Mouse (Mus musculus) neural tube, embryonic 13.5 days (tissue): Measurements from ENCODE around the gene Sephs2. TPM values are rescaled to one million over a fixed set of nuclear protein-coding genes. Genes with fewer than 3 reads are reported as not detected.
A peak's percentile ranks its signal among the peaks of the same experiment; 100 is the strongest.

Experiments
- ATAC-seq: fragments of 200-750 bp; cut with Nextera tagmentation; 2 replicates; pipeline ENCODE4 v1.8.0; 2017; ENCODE audit warnings: low read depth, mild to moderate bottlenecking, moderate TSS enrichment, moderate library complexity
- H3K27ac ChIP-seq: fragments of 300-500 bp; sonication (generic); replicated peaks from 2 replicates; pipeline ENCODE4 v1.5.1; 2015; ENCODE audit warnings: moderate library complexity, mild to moderate bottlenecking, inconsistent platforms
- H3K27me3 ChIP-seq: fragments of 300-500 bp; sonication (generic); 2 replicates; pipeline ENCODE4 v1.6.1; 2015; ENCODE audit warnings: mild to moderate bottlenecking, inconsistent platforms
- H3K36me3 ChIP-seq: fragments of 300-500 bp; sonication (generic); 2 replicates; pipeline ENCODE4 v1.6.1; 2015; ENCODE audit warnings: mild to moderate bottlenecking, inconsistent platforms
- H3K4me1 ChIP-seq: fragments of 300-500 bp; sonication (generic); replicated peaks from 2 replicates; pipeline ENCODE4 v1.6.1; 2015; ENCODE audit warnings: inconsistent platforms
- H3K4me2 ChIP-seq: fragments of 300-500 bp; sonication (generic); 2 replicates; pipeline ENCODE4 v1.6.1; 2015; ENCODE audit warnings: inconsistent platforms, mild to moderate bottlenecking, moderate library complexity
- H3K4me3 ChIP-seq: fragments of 300-500 bp; sonication (generic); 2 replicates; pipeline ENCODE4 v1.5.1; 2015; ENCODE audit warnings: mild to moderate bottlenecking, inconsistent platforms
- H3K9ac ChIP-seq: fragments of 300-500 bp; sonication (generic); 2 replicates; pipeline ENCODE4 v1.6.1; 2015; ENCODE audit warnings: moderate library complexity, mild to moderate bottlenecking, inconsistent platforms
- H3K9me3 ChIP-seq: fragments of 300-500 bp; sonication (generic); 2 replicates; pipeline ENCODE4 v1.6.1; 2016; ENCODE audit warnings: inconsistent platforms
- WGBS: fragments of 180-500 bp; shearing (Covaris S2); methylation state at CpG from one replicate; pipeline ENCODE4 v1.1.7; 2015; 5-methylcytosine and 5-hydroxymethylcytosine counted together
- polyA plus RNA-seq: library from polyadenylated mRNA; unstranded; fragments of >200 nt; fragmentation: Nextera tagmentation; extraction: Ambion mirVana; gene quantifications from 2 replicates; pipeline ENCODE4 v1.2.1, GENCODE M21; 2015

Gene Sephs2
- polyA plus RNA-seq, 1 experiment from 2014 or later = 61.4 TPM

DNA sequence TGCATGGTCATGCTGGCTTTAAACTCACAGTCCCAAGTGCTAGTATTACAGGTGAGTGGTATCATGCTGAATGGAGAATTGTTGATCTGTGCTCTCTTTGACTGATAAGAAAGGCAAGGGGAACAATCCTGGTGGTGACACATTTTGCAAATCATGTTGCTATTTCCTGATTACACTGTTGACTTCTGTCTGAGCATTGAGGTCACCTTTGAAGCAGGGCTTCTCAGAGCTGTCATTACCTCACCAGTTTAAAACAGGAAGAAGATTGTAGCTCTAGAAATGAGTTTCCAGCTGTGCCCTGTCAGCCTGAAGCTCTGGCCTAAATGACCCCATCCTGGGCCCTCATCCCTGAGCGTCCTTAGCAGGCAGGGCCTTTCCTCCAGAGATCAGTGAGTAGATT is 14.1 kb upstream of the Sephs2 start:
- Histone ChIP-seq H3K9me3 (peaks cover 15% of the 10 kb centered on the region), H3K36me3 (no peaks in the 10 kb centered on the region), H3K4me2 (no peak overlapping the region), H3K4me3 (no peak overlapping the region), H3K4me1 (no peaks in the 10 kb centered on the region), H3K27me3 (no peaks in the 10 kb centered on the region), H3K27ac (no peak overlapping the region), H3K9ac (no peak overlapping the region)
- no peak for ATAC-seq
- WGBS = 71% methylated on average over 1 of the region's 1 CpGs

DNA sequence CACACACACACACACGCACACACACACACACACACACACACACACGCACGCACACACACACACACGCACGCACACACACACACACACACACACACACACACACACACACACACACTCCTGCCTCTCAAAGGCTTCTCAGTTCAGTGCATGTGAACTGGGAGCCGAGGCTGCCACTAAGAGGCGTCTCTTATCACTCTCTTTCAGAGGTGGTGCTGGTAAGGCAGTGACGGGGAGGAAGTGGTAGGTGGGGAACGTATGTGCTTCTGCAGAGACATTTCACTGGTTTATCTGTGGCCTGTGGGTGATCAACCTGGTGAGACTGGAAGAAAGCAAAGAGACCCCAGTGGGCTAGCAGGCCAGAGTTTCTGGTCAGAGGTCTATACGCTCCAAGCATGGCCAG is 11.3 kb upstream of the Sephs2 start:
- H3K4me1 ChIP-seq = no peaks in the 10 kb centered on the region
- H3K27ac ChIP-seq = no peak overlapping the region
- no peak overlapping the region for H3K4me3 ChIP-seq
- no peak overlapping the region for H3K9ac ChIP-seq
- 80% methylated on average over 8 of the region's 10 CpGs for WGBS
- H3K4me2 ChIP-seq = no peak overlapping the region
- no peaks in the 10 kb centered on the region for H3K27me3 ChIP-seq
- no peak for ATAC-seq
- no peaks in the 10 kb centered on the region for H3K36me3 ChIP-seq
- H3K9me3 ChIP-seq = peaks cover 15% of the 10 kb centered on the region

DNA sequence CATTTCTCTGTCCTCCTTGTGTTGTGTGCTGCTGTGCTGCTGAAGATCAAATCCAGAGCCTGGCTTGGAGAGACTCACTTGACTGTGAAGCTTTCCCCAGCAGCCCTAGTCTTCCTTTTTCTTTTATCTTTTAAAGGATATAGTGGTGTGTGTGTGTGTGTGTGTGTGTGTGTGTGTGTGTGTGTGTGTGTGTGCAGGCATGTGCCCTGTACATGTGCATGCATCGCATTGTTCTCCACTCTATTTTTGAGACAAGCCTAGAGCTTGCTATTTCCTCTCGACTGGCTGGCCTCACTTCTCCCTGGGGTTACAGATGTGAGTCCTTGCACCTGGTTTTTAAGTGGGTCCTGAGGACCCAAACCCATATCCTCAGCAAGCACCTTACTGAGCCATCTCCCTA is 8.3 kb upstream of the Sephs2 start:
- Histone ChIP-seq H3K4me3 (no peak overlapping the region), H3K27ac (no peak overlapping the region), H3K9ac (no peak overlapping the region), H3K4me2 (no peak overlapping the region), H3K4me1 (no peaks in the 10 kb centered on the region), H3K36me3 (no peaks in the 10 kb centered on the region), H3K27me3 (no peaks in the 10 kb centered on the region), H3K9me3 (peaks cover 4% of the 10 kb centered on the region; the same call in 1 of the 2 replicates)
- 85% methylated on average over 2 of the region's 2 CpGs for WGBS
- no peak for ATAC-seq

DNA sequence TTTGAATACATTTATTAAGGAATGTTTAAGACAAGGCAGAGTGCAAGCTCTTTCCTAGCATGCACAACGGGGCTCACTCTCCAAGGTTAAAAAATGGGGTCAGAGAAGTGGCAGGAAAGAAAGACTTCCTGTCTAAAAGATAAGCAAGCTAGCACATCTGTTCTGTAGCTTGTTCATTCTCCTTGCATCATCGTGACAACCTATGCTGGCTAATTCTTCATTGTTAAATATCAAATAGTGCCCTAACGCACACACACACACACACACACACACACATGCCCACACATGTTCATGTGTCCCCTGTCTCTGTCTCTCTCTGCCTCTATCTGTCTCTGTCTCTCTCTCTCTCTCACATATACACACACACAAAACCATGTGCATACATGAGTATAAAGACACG is 7.3 kb upstream of the Sephs2 start:
- ATAC-seq = no peak

DNA sequence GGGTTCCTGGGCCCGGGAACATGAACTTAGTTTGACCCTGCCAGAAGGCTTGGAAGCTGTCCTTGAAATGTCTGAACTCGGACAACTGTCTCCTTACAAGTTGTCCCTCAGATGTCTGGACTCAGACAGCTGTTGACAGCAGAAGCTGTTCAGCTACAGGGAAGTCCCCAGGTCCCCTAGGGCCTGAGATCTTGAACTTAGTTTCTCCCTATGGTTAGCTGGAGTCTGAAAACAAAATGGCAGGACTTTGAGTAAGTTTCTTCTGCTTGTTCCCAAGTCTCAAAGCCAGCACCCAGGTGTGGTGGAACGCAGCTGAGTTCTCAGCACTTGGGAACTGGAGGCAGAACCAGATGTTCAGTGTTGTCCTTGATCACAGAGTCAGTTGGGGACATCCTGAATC is 6.2 kb upstream of the Sephs2 start:
- Histone ChIP-seq H3K27me3 (no peaks in the 10 kb centered on the region), H3K36me3 (no peaks in the 10 kb centered on the region), H3K9ac (no peak overlapping the region), H3K4me3 (no peak overlapping the region), H3K9me3 (no peaks in the 10 kb centered on the region), H3K4me1 (no peaks in the 10 kb centered on the region), H3K4me2 (no peak overlapping the region), H3K27ac (no peak overlapping the region)
- ATAC-seq = no peak
- 76% methylated on average over 3 of the region's 3 CpGs for WGBS

More for the DNA sequence above, 7.3 kb upstream of the Sephs2 start:
- Histone ChIP-seq H3K4me2 (no peak overlapping the region), H3K27ac (no peak overlapping the region), H3K4me3 (no peak overlapping the region), H3K9me3 (no peaks in the 10 kb centered on the region), H3K9ac (no peak overlapping the region), H3K36me3 (no peaks in the 10 kb centered on the region), H3K27me3 (no peaks in the 10 kb centered on the region), H3K4me1 (no peaks in the 10 kb centered on the region)
- 79% methylated on average over 4 of the region's 4 CpGs for WGBS

DNA sequence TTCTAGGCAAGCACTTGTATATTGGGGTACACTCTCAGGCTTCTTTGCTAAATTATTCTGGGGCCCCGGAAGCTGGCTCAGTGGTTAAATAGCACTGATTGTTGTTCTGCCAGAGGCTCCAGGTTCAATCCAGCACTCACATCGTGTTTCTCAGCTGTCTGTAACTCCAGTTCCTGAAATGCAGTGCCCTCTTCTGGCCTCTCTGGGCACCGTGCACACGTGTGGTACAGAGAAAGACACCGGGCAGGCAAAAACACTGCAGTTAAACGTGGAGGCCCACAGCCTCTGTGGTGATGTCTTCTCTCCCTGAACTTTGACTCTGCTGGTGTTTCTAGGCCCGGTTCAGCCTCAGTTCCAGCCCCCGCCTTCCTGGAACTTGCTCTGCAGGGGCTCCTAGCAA is 4.5 kb upstream of the Sephs2 start:
- H3K36me3 ChIP-seq = no peaks in the 10 kb centered on the region
- ATAC-seq = no peak
- no peak overlapping the region for H3K27ac ChIP-seq
- no peak overlapping the region for H3K4me3 ChIP-seq
- no peak overlapping the region for H3K4me2 ChIP-seq
- H3K9ac ChIP-seq = no peak overlapping the region
- H3K4me1 ChIP-seq = peaks cover 5% of the 10 kb centered on the region; the same call in 1 of the 2 replicates
- H3K27me3 ChIP-seq = no peaks in the 10 kb centered on the region
- 22% methylated on average over 8 of the region's 8 CpGs for WGBS
- H3K9me3 ChIP-seq = no peaks in the 10 kb centered on the region

DNA sequence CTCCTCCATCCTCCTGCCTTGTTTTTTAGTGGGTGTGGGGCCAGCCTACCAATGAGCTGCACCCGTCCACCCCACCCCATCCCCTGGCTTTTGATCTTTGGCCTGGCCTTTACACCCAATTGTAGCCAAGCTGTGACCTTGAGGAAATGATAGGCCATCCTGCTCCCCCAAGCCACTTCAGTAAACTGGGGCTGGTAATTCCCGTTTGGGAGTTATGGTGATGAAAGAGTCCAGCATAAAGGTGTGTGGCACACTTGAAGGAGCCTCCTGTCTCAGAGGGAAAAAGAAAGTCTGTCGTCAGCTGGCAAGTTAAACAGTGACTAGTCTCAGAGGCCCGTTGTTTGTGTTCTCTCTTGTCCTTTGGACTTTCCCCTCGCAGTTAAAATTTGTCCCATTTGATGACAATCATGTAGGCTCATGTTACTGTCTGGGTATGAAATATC is 2.7 kb upstream of the Sephs2 start:
- H3K27me3 ChIP-seq = no peaks in the 10 kb centered on the region
- H3K4me1 ChIP-seq = peaks cover 21% of the 10 kb centered on the region
- H3K4me2 ChIP-seq = no peak overlapping the region
- H3K4me3 ChIP-seq = no peak overlapping the region
- no peak overlapping the region for H3K9ac ChIP-seq
- no peaks in the 10 kb centered on the region for H3K9me3 ChIP-seq
- no peak for ATAC-seq
- WGBS = 69% methylated on average over 5 of the region's 5 CpGs
- H3K36me3 ChIP-seq = peaks cover 1% of the 10 kb centered on the region; the same call in 1 of the 2 replicates
- H3K27ac ChIP-seq = no peak overlapping the region

DNA sequence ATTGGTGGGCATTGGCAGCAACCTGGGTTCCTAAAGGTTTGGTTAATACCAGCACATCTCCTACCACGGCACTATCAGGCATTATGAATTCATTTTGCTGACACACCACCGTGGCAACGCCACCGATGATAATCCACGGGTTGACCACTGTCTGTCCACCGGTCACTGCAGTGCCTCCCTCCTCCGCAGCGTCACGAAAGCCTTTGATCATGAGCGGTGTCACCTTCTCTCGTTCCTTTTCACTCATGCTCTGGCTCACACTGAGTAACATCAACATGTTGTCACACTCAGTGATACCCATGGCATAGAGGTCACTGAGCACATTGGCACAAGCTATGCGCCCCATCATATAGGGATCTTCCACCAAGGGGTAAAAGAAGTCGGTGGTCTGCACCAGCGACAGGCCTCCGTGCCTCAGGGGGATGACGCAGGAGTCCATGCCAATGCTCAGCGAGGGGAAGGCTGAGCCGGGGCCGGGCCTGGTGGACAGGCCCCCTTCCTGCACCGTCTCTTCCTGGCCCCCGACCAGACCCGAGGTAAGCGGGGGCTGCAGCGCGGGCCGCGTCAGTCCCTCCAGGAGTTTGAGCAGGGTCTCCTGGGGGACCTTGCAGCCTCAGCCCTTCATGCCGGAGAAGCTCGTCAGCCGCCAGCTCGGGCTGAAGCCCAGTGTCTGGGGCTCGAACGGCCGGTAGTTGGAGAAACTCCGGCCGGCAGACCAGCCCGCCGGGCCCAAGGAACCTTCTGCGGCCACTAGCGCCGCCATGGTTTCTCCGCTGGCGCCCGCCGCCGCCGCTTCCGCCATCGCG is 534 bp downstream of the Sephs2 start:
- peak overlapping the region; percentile 91 for H3K4me2 ChIP-seq
- ATAC-seq = peak; percentile 84
- H3K36me3 ChIP-seq = peaks cover 31% of the 10 kb centered on the region
- no peaks in the 10 kb centered on the region for H3K27me3 ChIP-seq
- 16% methylated on average over 50 of the region's 50 CpGs for WGBS
- H3K27ac ChIP-seq = peak overlapping the region; percentile 90
- peaks cover 30% of the 10 kb centered on the region for H3K4me1 ChIP-seq
- H3K4me3 ChIP-seq = peak overlapping the region; percentile 85
- peak overlapping the region; percentile 89 for H3K9ac ChIP-seq
- 0 out of 2 replicates have a peak, but pooled peaks cover 3% of the 10 kb centered on the region for H3K9me3 ChIP-seq

DNA sequence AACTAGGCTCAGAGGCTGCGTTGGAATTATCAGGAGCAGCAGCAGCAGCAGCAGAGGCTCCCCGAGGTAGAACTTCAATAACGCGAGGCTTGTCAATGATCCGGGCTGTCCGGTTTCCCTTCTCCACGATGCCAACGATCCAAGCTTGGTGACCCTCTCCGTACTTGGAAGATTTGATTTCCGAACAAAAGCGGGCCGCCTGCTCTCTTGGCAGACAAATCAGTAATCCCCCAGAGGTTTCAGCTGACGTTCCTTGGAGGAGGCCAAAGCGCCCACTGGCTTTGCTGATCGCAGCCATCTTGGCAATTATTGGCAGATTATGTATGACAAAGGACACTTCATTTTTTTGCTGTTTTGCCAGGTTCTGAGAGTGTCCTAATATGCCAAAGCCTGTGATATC is 1.3 kb downstream of the Sephs2 start:
- peaks cover 33% of the 10 kb centered on the region for H3K36me3 ChIP-seq

DNA sequence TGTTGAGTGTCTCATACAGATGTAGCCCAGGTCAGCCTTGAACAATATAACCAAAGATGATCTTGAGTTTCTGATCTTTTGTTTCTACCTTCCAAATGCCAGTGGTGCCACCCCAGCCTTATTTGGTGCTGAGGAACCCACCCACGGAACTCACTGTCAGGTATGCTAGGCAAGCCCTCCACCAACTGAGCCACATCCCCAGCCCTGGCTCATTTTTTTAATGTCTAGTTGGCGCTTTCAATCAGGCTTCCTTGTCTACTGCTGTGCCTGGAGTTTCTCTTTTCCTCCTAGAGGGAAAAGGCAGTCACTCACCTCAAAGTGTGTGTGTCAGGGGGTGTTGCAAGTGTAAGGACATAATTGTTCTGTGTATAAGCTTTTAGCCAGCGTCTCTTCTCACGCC is 2.8 kb downstream of the Sephs2 start:
- Histone ChIP-seq H3K27me3 (no peaks in the 10 kb centered on the region), H3K27ac (no peak overlapping the region), H3K36me3 (peaks cover 33% of the 10 kb centered on the region), H3K4me1 (peaks cover 30% of the 10 kb centered on the region), H3K9me3 (0 out of 2 replicates have a peak, but pooled peaks cover 5% of the 10 kb centered on the region), H3K9ac (no peak overlapping the region), H3K4me2 (no peak overlapping the region), H3K4me3 (no peak overlapping the region)
- ATAC-seq = no peak
- 92% methylated on average over 4 of the region's 4 CpGs for WGBS

More for the DNA sequence above, 1.3 kb downstream of the Sephs2 start:
- H3K27me3 ChIP-seq = no peaks in the 10 kb centered on the region
- H3K27ac ChIP-seq = no peak overlapping the region
- H3K4me1 ChIP-seq = peaks cover 30% of the 10 kb centered on the region
- ATAC-seq = no peak
- H3K4me3 ChIP-seq = peak overlapping the region; percentile 85
- peak overlapping the region; percentile 89; the same call in 1 of the 2 replicates for H3K9ac ChIP-seq
- 92% methylated on average over 15 of the region's 15 CpGs for WGBS
- peak overlapping the region; percentile 91 for H3K4me2 ChIP-seq
- H3K9me3 ChIP-seq = 0 out of 2 replicates have a peak, but pooled peaks cover 5% of the 10 kb centered on the region

DNA sequence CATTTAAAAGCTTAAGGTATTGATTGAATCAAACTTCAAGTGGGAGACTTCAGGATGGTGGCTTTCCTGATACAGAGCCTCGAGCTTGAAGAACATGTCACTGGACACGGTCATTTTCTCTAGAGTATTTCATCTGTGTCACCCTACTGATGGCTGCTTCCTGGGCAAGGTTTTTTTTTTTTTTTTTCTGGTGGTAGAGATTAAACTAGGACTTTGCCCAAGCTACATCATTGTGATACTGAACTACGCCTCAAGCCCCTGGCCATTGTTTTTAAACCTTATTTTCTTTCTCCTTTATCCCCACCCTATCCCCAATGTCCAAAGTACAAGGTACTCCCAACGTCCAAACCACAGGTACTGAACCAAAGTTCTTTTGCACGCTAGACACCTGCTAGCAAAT is 3.2 kb downstream of the Sephs2 start:
- Histone ChIP-seq H3K9ac (no peak overlapping the region), H3K4me3 (no peak overlapping the region), H3K4me2 (no peak overlapping the region), H3K9me3 (0 out of 2 replicates have a peak, but pooled peaks cover 5% of the 10 kb centered on the region), H3K36me3 (peaks cover 33% of the 10 kb centered on the region), H3K27ac (no peak overlapping the region), H3K27me3 (no peaks in the 10 kb centered on the region), H3K4me1 (peaks cover 30% of the 10 kb centered on the region)
- ATAC-seq = no peak
- 91% methylated on average over 5 of the region's 5 CpGs for WGBS

DNA sequence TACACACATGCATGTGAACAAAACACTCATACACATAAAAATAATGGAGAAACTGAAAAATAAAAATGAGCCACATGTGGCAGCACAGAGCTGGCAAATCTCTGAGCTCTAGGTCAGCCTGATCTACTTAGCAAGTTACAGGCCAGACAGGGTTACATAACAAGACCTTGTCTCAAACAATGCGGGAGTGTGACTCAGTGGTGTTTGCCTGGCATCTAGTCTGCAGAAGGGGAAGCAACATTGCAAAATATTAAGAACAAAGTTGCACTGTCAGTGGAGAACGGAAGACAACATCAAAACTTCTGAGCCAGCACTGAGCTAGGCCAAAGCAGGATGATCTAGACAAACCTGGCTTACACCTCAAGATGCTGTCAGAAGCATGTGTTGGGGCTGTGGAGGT is 3.6 kb downstream of the Sephs2 start:
- Histone ChIP-seq H3K27ac (no peak overlapping the region), H3K36me3 (peaks cover 33% of the 10 kb centered on the region), H3K4me3 (no peak overlapping the region), H3K27me3 (no peaks in the 10 kb centered on the region), H3K4me2 (no peak overlapping the region), H3K4me1 (peaks cover 30% of the 10 kb centered on the region), H3K9me3 (0 out of 2 replicates have a peak, but pooled peaks cover 5% of the 10 kb centered on the region), H3K9ac (no peak overlapping the region)
- no peak for ATAC-seq
- WGBS = 97% methylated on average over 2 of the region's 2 CpGs
